Mouse (Mus musculus) lung, postnatal 0 days (tissue): ENCODE results near the gene Car3.

Experiments
- CTCF ChIP-seq: IDR thresholded peaks from 2 replicates; pipeline ENCODE4 v1.5.1; 2016; ENCODE audit warnings: antibody characterized with exemption, mild to moderate bottlenecking
- EP300 ChIP-seq: IDR thresholded peaks from 2 replicates; pipeline ENCODE4 v1.6.1; 2016; ENCODE audit warnings: antibody characterized with exemption, mild to moderate bottlenecking, control low read depth

DNA sequence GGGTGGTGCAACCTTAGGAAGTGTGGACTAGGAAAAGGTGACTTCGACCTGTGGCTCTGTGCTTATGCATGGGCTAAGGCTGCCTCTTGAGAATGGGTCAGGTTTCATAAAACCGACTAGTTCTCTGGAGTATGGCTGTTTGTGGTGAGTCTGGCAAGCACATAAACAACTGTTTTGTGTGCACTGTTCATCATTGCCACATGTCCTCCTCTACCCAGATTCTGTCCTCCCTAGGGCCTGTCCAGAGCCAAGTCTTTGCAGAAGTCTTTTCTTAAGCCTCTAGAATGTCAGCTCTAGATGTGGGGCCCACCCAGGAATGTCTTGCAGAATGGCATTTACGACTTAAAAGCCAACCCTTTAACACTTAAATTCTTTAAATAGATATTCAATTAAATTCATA lies 5.4 kb upstream of the Car3 start:
- no peak for TF ChIP-seq CTCF
- no peak for TF ChIP-seq EP300
